Mouse (Mus musculus): ENCODE data around the gene Nbea. TPM values are rescaled to one million over a fixed set of nuclear protein-coding genes. Genes with fewer than 3 reads are reported as not detected.

Gene Nbea
- polyA plus RNA-seq, 1 experiment from 2014 or later: 15.7 TPM

- Histone ChIP-seq H3K4me1 (ENCODE audit: control insufficient read depth in 2 of 2, insufficient read depth in 2 of 2, low read length in 2 of 2) (peaks cover 12 to 14% of the 10 kb centered on the region in 2 experiments; a peak in 3 of 4 replicates), H3K4me2 (ENCODE audit: low read length) (peak overlapping the region; percentile 70), H3K4me3 (ENCODE audit: control insufficient read depth in 1 of 2, insufficient read depth in 1 of 2, low read depth in 1 of 2, low read length in 2 of 2) (peak overlapping the region; percentile 44 to 52), H3K9ac (ENCODE audit: low read length) (peak overlapping the region; percentile 56), H3K27me3 (ENCODE audit: control insufficient read depth, insufficient read depth, low read length) (peaks cover 41% of the 10 kb centered on the region), H3K9me3 (ENCODE audit: control insufficient read depth, low read length) (no peaks in the 10 kb centered on the region), H3K27ac (replicated peaks in 1 of 2; ENCODE audit: control insufficient read depth in 1 of 2, insufficient read depth in 1 of 2, low read depth in 2 of 2, low read length in 2 of 2) (no peak overlapping the region), H3K36me3 (ENCODE audit: control insufficient read depth, insufficient read depth, low read length) (no peaks in the 10 kb centered on the region)
- ATAC-seq (ENCODE audit: insufficient number of reproducible peaks, insufficient read depth, low FRiP score, low read depth): no peak
- WGBS: 35% methylated on average over 17 of the region's 17 CpGs
These were observed 396.5 kb downstream of the Nbea start for GRCm38 (mm10) chr3:55786835-55787486.

GRCm38 (mm10) chr3:55785981-55786725, 397.3 kb downstream of the Nbea start:
- Histone ChIP-seq H3K9ac (ENCODE audit: low read length) (no peak overlapping the region), H3K36me3 (ENCODE audit: control insufficient read depth, insufficient read depth, low read length) (no peaks in the 10 kb centered on the region), H3K9me3 (ENCODE audit: control insufficient read depth, low read length) (no peaks in the 10 kb centered on the region), H3K4me2 (ENCODE audit: low read length) (no peak overlapping the region), H3K4me3 (ENCODE audit: control insufficient read depth in 1 of 2, insufficient read depth in 1 of 2, low read depth in 1 of 2, low read length in 2 of 2) (no peak overlapping the region), H3K27ac (replicated peaks in 1 of 2; ENCODE audit: control insufficient read depth in 1 of 2, insufficient read depth in 1 of 2, low read depth in 2 of 2, low read length in 2 of 2) (no peak overlapping the region), H3K4me1 (ENCODE audit: control insufficient read depth in 2 of 2, insufficient read depth in 2 of 2, low read length in 2 of 2) (peaks cover 12 to 14% of the 10 kb centered on the region in 2 experiments; a peak in 3 of 4 replicates), H3K27me3 (ENCODE audit: control insufficient read depth, insufficient read depth, low read length) (peaks cover 50% of the 10 kb centered on the region)
- ATAC-seq (ENCODE audit: insufficient number of reproducible peaks, insufficient read depth, low FRiP score, low read depth): no peak
- 54% methylated on average over 3 of the region's 3 CpGs for WGBS

- H3K4me3 ChIP-seq (ENCODE audit: control insufficient read depth in 1 of 2, insufficient read depth in 1 of 2, low read depth in 1 of 2, low read length in 2 of 2): no peak overlapping the region
- WGBS: 73% methylated on average over 4 of the region's 4 CpGs
- H3K4me2 ChIP-seq (ENCODE audit: low read length): no peak overlapping the region
- ATAC-seq (ENCODE audit: insufficient number of reproducible peaks, insufficient read depth, low FRiP score, low read depth): no peak
- no peaks in the 10 kb centered on the region for H3K36me3 ChIP-seq (ENCODE audit: control insufficient read depth, insufficient read depth, low read length)
- H3K27me3 ChIP-seq (ENCODE audit: control insufficient read depth, insufficient read depth, low read length): peaks cover 57% of the 10 kb centered on the region
- no peak overlapping the region for H3K9ac ChIP-seq (ENCODE audit: low read length)
- peaks cover 15 to 18% of the 10 kb centered on the region in 2 experiments; a peak in 3 of 4 replicates for H3K4me1 ChIP-seq (ENCODE audit: control insufficient read depth in 2 of 2, insufficient read depth in 2 of 2, low read length in 2 of 2)
- H3K27ac ChIP-seq (replicated peaks in 1 of 2; ENCODE audit: control insufficient read depth in 1 of 2, insufficient read depth in 1 of 2, low read depth in 2 of 2, low read length in 2 of 2): no peak overlapping the region
- H3K9me3 ChIP-seq (ENCODE audit: control insufficient read depth, low read length): no peaks in the 10 kb centered on the region
These were observed 398.1 kb downstream of the Nbea start for GRCm38 (mm10) chr3:55785266-55785980.

- H3K9ac ChIP-seq (ENCODE audit: low read length): no peak overlapping the region
- no peak for ATAC-seq (ENCODE audit: insufficient number of reproducible peaks, insufficient read depth, low FRiP score, low read depth)
- H3K4me1 ChIP-seq (ENCODE audit: control insufficient read depth in 2 of 2, insufficient read depth in 2 of 2, low read length in 2 of 2): peaks cover 19 to 24% of the 10 kb centered on the region in 2 experiments; a peak in 3 of 4 replicates
- WGBS: 27% methylated on average over 7 of the region's 7 CpGs
- H3K4me3 ChIP-seq (ENCODE audit: control insufficient read depth in 1 of 2, insufficient read depth in 1 of 2, low read depth in 1 of 2, low read length in 2 of 2): peak overlapping the region; percentile 33 to 36; a peak in 3 of 4 replicates
- no peaks in the 10 kb centered on the region for H3K9me3 ChIP-seq (ENCODE audit: control insufficient read depth, low read length)
- H3K27me3 ChIP-seq (ENCODE audit: control insufficient read depth, insufficient read depth, low read length): peaks cover 64% of the 10 kb centered on the region
- peak overlapping the region; percentile 65 for H3K4me2 ChIP-seq (ENCODE audit: low read length)
- no peaks in the 10 kb centered on the region for H3K36me3 ChIP-seq (ENCODE audit: control insufficient read depth, insufficient read depth, low read length)
- no peak overlapping the region for H3K27ac ChIP-seq (replicated peaks in 1 of 2; ENCODE audit: control insufficient read depth in 1 of 2, insufficient read depth in 1 of 2, low read depth in 2 of 2, low read length in 2 of 2)
These were observed 399.4 kb downstream of the Nbea start for GRCm38 (mm10) chr3:55784101-55784500.

GRCm38 (mm10) chr3:55783171-55784081, 400.1 kb downstream of the Nbea start:
- no peaks in the 10 kb centered on the region for H3K9me3 ChIP-seq (ENCODE audit: control insufficient read depth, low read length)
- H3K36me3 ChIP-seq (ENCODE audit: control insufficient read depth, insufficient read depth, low read length): no peaks in the 10 kb centered on the region
- WGBS: 13% methylated on average over 45 of the region's 45 CpGs
- peaks cover 19 to 24% of the 10 kb centered on the region in 2 experiments; a peak in 3 of 4 replicates for H3K4me1 ChIP-seq (ENCODE audit: control insufficient read depth in 2 of 2, insufficient read depth in 2 of 2, low read length in 2 of 2)
- H3K27ac ChIP-seq (replicated peaks in 1 of 2; ENCODE audit: control insufficient read depth in 1 of 2, insufficient read depth in 1 of 2, low read depth in 2 of 2, low read length in 2 of 2): no peak overlapping the region
- H3K9ac ChIP-seq (ENCODE audit: low read length): no peak overlapping the region; the same call in 1 of the 2 replicates
- peak overlapping the region; percentile 33 to 36 for H3K4me3 ChIP-seq (ENCODE audit: control insufficient read depth in 1 of 2, insufficient read depth in 1 of 2, low read depth in 1 of 2, low read length in 2 of 2)
- peaks cover 64% of the 10 kb centered on the region for H3K27me3 ChIP-seq (ENCODE audit: control insufficient read depth, insufficient read depth, low read length)
- H3K4me2 ChIP-seq (ENCODE audit: low read length): peak overlapping the region; percentile 65
- no peak for ATAC-seq (ENCODE audit: insufficient number of reproducible peaks, insufficient read depth, low FRiP score, low read depth)

- Histone ChIP-seq H3K9ac (ENCODE audit: low read length) (peak overlapping the region; percentile 31), H3K4me3 (ENCODE audit: control insufficient read depth in 1 of 2, insufficient read depth in 1 of 2, low read depth in 1 of 2, low read length in 2 of 2) (peak overlapping the region; percentile 33 to 36), H3K27ac (replicated peaks in 1 of 2; ENCODE audit: control insufficient read depth in 1 of 2, insufficient read depth in 1 of 2, low read depth in 2 of 2, low read length in 2 of 2) (no peak overlapping the region), H3K36me3 (ENCODE audit: control insufficient read depth, insufficient read depth, low read length) (no peaks in the 10 kb centered on the region), H3K4me1 (ENCODE audit: control insufficient read depth in 2 of 2, insufficient read depth in 2 of 2, low read length in 2 of 2) (peaks cover 19 to 24% of the 10 kb centered on the region in 2 experiments; a peak in 3 of 4 replicates), H3K27me3 (ENCODE audit: control insufficient read depth, insufficient read depth, low read length) (peaks cover 64% of the 10 kb centered on the region), H3K4me2 (ENCODE audit: low read length) (peak overlapping the region; percentile 65), H3K9me3 (ENCODE audit: control insufficient read depth, low read length) (no peaks in the 10 kb centered on the region)
- 5% methylated on average over 22 of the region's 22 CpGs for WGBS
- ATAC-seq (ENCODE audit: insufficient number of reproducible peaks, insufficient read depth, low FRiP score, low read depth): no peak
These were observed 400.7 kb downstream of the Nbea start for GRCm38 (mm10) chr3:55782771-55783170.
